Mouse (Mus musculus) Muller cell, postnatal 12 days (primary cell): Measurements from ENCODE around the gene Sema6d.
A peak's percentile ranks its signal among the peaks of the same experiment; 100 is the strongest.

ENCODE experiments used
- DNase-seq: peaks from one replicate; pipeline ENCODE4 v3.0.0-alpha.2; 2015; ENCODE audit errors: inconsistent ontology term

Gene Sema6d

DNA sequence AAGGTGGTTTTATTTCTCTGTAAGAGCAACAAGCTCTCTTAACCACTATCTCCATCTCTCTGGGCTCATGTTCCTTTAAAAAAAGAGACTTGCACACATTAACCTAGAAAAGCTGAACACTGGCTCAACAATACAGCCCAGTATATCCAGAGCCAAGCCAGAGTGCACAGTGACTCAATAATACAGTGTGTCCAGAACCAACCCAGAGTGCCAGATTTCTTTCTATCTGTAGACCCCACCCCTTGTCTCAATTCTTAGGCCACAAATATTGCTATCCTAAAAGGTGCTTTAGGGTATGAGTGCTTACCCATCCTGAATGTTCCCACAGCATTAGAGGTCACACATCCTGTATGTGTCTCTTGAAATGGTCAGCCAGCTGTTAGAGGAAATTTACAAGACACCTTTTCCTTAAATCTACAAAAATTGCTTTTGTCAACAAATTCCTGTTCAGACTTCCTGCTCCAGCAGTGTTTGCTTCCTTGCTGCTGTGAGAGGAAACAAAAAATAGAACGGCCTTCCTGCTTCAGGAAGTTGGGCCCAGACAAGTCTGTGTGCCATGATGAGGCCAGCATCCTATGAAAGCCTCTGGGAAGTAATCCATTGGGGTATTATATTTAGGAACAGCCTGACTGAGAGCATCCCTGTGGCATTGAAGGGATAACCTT, 465.1 kb downstream of the Sema6d start:
- no peak for DNase-seq

DNA sequence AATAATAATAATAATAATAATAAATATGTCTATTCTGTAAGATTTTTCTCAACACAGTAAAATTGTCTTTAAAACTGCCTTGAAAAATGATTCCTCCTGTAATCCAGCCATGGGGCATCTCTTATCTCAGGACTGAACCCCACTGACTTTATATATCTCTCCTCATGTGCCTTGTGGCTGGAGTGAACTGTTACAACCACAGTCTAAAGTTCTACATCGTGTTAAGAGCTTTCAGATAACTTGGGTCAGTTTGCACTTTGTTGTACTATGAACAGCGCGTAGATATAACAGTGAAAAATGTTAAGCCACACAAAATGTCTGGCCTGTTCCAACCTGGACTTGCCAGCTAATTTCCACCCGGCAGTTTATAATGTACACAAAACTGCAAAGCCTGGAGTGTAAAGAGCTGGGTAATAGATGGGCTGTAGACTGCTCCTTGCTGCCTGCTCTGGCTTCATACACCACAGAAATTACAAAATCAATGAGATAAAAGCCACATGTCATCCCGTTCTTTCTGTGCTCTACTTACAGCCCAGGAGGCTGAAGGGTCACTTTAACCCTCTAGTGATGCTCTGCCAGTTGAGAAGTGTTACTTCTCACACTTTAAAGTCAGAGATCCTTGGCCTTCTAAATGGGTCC, 467.2 kb downstream of the Sema6d start:
- no peak for DNase-seq

DNA sequence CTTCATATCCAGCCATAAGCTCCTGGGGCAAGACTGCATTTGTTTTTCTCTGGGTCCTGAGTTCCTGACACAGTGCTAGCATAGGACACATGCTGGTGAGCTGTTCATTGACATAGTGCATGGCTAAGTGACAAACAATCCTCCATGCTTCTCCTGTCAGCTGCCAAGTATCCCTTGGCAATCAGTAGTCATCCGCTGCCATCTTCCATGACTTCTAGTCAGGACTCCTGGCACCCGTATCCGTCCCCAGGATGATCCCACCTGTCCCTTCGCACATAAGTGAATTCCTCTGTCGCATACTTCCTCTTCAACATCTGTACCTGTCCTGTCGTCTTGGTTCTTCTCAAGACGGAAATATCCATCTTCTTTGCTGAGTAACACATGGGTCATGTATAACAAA, 468.3 kb downstream of the Sema6d start:
- no peak for DNase-seq

DNA sequence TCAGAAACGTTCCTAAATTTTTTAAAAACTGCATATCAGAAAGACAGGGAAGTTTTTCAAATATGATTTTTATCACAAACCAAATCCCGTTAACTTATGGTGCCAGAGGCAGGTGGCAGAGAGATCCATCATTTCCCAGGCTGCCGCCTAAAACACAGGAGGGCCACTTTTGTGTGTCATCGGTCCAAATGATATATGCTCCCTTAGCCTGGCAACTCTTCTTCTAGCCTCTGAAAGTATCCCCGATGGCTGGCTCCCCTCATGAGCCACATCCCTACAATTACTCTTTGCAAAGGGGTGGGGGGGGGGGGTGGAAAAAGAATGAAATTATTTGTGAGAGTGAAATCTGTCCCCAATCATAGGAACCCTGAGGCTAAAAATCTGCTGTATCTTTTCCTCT, 471.9 kb downstream of the Sema6d start:
- DNase-seq, result no peak

DNA sequence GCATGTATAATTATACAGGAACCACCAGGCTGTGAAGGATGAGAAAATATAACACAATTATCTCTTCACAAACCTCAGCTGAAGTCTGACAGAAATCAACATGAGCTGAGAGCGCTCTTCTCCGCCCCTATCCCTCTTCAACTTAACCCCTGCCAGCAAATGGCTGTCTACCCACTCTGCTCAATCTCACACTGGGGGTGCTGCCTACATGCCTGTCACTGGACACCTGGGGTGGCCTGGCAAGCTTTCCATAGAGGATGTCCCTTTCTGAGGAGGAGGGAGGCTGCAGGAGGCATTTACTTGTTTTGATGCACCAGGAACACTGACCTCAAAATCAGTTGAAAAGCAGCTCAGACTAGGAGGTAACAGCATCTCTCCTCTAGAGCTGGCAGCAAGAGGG, 472.3 kb downstream of the Sema6d start:
- DNase-seq, result no peak

DNA sequence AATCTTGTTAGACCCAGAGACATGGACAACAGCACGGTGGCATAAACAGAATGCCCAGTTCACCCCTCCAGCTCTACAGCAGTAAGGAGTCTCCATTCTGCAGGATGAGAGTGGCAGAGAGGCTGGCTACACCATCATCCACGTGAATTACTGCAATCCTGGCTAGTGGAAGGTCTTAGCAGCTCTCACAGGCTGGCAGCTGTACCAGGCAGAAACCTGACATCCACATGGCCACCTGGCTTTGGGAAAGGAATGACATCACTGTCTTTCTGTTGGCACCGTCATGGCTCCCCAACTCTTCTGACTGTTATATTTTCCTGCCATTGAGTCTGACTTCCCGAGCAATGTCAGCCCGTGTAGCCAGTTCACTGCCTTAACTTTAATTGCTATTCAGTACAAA, 474.0 kb downstream of the Sema6d start:
- no peak for DNase-seq

DNA sequence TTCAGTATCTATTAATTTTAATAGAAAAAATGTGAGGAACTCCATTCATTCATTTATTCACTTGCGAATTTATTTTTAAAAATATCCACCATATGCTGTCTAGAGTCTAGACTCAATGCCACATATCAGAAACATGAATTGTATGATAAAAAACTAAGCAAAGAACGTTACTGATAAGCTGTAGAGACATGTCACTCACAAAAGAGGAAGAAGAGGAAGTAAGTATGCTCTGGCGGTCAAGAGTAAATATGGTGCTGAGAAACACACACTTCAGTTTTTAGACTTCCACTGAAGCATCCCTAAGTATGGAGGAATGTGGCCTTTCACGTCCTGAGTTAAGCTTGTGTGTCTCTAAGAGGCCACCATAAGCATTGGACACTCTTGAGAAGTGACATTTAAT, 484.0 kb downstream of the Sema6d start:
- DNase-seq, result no peak

DNA sequence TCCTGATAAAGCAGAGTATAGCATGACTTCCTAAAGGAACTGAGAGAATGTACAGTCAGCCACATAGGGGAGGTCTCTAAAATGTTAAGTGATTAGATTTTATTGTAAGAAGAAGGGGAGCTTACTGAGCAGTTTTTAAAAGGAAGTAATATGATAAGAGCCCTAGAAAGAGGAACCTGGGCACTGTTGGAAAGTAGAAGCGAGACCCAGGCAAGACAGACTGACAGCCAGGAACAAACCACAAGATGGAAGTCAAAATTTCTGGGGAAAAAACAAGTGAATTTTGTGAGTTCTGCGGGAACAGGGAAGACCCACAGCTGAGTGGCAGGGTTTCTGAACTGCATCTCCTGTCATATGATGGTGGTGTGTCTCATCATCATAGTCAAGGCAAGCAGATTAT, 486.3 kb downstream of the Sema6d start:
- DNase-seq, result no peak

DNA sequence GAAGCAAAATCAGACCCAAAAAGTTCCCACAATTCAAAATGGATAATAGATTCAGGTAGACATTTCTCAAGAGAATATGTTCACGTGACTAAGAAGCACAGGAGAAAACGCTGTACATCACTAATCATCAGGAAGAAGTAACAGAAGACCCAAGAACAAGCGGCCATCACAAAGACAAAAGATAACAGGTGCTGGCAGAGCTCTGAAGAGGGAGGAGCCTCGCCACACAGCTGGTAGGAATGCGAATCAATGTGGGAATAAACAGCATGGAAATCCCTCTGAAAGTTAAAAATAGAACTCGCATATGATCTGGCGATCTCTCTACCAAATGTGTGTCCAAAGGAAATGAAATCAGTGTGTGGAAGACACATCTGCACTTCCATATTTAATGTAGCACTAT, 493.8 kb downstream of the Sema6d start:
- DNase-seq, result no peak

DNA sequence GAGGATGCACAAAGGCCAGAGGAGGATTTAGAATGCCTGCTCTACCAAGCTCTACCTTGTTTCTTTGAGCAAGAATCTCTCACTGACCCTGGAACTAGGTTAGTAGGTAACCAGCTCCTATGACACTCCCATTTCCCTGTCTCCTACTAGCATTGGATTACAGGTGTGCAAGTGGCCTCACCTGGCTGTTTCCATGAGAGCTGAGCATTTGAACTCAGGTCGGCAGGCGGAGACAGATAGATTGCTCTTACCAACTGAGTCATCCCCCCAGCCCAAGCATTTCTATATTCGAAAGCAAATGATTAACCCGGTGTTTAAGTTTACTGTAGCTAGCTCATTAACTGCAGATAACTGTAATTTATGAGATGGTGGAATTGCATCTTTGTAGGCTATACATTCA, 503.0 kb downstream of the Sema6d start:
- DNase-seq, result no peak

DNA sequence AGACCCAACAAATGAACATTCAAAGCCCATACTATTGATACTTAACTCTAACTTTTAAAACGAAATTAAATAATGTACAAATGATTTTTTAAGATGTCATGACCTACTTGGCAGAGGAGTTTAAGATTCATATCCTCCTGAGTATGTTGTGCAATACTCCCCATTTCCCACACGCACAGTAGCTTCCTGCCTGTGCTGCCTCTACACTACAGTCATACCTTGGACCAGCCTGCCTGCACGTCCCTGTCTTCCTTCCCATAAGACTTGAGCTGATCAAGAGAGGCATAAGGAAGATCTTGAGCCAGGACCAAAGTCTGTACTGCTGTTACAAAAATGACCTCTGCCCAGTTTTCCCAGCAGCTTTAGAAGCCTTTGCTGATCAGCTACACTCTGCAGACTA, 509.2 kb downstream of the Sema6d start:
- DNase-seq, result no peak

DNA sequence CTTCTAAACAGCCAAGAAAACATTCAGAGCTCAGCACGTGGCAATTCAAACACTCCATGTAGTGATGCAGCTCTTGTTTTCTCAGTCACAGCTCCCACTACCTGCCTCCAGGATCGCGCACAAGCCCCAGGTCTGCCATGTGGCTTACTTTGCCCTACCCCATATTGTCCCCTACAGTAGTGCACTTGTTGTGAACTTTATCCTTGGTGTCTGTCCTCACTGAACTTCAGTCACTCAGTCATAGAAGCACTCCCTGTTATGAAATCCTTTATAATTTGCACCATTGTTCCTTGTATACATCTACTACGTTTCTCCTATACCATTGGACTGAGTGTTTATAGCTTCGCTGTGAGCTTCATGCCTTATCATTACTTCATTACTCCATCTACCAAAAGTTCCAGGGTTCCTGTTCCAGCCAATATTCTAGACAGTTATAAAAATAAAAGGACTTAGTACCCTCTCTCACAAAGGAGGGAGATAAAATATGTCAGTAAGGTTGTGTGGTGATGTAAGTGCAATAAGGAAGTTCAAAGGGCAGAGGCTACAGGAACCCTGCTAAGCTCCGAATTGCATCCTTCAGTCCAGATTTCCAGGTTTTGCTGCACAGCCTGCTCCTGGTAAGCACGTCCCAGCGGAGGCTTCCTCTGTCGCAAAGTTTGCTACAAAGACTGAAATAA, 512.1 kb downstream of the Sema6d start:
- DNase-seq, result no peak

DNA sequence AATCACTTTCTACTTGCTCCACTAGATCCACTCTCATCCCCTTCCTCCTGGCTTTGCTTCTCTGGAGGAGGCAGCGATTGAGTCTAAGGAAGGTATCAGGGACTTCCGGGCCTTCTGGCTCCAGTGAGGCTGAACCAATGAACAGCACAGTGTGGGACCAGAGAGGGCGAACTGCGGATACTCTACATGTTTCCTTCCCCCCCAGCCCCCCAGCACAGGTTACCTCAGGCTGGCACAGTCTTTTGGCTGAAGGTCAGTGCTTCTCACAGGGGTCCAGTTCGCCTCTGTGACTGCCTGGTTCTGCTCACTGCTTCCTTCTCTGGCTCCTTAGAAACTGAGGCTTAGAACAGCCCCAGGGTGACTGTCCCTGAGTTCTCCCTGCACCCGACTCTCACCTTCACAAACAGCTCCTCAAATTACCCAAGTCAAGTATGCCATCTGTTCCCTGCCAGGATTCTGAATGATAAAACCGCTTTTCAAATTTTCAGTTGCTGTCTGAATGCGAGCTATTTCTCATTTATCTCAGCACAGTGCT, 512.7 kb downstream of the Sema6d start:
- DNase-seq, result no peak

DNA sequence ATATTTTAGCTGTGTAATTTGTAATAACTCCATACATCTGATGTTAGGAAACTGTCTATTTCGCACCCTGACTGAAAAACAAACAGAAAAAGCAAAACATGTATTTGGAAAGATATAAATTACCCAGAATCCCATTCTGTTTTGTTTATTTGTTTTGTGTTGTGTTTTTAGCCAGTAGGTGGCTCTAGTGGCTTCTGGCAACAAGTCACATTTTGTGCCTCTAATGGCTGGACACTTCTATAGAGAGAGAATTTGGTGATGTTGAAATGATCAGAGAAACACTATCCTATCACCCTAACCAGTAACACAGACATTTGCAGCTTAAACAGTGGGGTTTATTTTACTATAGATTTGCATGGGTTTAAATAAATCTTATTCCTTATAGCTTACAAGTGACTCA, 515.6 kb downstream of the Sema6d start:
- no peak for DNase-seq

DNA sequence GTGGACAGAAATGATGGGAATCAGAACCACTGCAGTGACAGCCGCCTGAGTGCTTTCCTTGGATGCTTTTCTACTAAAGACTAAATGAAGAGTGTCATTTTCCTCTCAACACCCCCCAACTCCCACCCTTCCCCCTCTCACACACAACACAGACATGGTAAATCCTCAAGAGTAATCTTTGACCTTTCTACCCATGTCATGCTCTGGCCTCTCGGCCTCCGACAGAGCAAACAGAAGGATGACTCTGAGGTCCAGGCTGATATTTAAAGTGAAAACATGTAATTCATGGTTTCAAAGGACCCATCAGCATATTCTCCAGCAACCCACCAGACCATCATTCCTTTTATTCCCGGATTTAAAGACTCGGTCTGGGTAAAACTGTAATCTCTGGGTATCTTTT, 518.2 kb downstream of the Sema6d start:
- no peak for DNase-seq

DNA sequence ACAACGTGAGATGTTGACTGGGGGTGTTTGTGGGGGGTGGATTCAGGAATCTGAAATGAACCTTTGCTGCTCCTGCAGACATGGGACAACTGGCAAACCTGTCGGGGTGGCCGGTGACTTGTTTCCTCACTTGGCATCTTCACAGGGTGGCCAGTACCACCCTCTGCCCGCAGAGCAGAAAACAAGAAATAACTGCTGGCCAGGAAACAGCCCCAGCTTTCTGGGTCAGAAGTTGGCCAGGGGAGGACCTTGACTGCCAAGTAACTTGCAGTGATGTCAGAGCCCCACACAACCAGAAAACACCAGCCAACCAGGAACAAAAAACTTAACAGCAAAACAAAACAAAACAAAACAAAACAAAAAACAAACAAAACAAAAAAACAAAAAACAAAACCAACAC, 518.8 kb downstream of the Sema6d start:
- DNase-seq, result no peak

DNA sequence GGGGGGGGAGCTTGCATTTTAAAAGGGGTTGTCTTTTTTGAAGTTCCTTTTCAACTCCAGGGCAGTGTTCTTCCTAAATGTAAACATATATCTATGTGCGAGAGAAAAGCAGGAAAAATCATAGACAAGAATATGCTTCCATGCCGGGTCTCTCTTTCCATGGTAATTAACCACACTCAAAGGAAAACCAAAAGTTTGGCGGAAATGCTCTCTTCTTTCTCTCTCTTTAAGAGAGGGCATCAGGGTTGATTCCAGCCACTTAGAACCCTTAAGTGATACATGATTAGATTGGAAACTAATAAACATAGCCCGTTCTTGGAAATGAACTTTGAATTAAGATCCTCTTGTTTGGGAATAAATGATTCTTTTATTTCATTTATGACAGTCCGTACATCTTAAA, 519.2 kb downstream of the Sema6d start:
- DNase-seq, result peak; percentile 17

DNA sequence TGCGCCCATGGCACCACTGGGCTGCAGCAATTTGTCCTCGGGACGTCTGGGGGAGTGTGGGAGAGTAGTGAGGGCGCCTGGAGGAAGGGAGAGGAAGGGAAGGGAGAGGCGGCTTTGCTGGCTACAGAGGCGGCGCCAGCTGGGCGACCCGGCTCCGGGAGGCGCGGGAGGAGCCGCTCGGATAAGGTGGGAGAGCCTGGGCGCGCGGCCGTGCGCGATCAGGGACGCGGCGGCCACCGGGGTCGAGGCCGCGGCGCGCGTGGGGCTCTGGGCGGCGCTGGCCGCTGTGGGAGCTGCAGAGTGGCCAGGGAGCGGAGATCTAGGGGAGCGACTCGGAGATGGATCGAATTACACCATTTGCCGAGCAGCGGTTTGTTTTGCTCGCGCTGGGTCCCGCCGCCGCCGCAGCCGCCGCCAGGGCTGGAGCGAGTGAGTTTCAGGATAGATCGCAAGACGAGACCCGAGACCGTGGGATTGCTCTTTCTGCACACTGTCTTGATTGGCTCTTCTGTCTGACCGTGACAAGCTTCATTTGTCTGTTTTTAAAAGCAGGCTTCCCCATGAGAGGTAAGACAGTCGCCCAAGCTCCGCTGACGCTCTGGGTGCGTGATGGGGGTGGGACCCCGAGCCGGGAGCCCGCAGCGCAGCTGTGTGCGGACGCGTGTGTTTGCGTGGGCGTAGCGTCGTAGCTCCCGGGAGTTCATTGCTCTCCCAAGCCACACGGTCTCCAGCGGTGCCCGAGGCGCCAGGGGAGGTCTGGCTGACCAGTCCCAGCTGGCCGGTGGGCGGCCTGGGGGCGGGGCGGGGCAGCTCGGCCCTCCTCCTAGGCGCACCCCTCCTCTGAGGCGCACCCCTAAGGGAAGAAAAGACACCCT, 520.2 kb downstream of the Sema6d start:
- peak; percentile 83 for DNase-seq

DNA sequence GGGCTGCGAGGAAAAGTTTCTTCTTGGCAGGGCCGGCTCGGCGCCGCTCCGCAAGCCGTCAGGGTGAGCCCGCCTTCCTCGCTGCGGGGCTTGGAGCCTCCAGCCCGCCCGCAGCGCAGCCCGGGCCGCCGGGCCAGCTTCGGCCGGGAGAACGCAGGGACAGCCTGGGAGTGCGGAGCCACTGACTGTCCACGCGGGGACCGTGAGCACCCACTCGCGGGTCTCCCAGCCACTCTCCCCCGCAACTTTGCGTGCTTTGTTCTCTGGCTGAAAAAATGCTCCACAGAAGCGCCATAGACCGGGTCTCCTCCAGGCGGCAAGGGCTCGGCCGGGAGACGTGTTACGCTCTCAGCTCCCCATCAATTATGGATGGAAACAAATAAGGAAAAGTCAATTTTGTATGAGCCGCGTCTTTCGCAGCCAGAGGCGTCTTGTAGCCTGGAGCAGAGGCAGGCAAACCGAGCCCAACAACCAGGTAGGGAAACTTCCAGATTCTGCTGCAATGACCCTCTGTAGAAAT, 520.9 kb downstream of the Sema6d start:
- DNase-seq, result no peak

DNA sequence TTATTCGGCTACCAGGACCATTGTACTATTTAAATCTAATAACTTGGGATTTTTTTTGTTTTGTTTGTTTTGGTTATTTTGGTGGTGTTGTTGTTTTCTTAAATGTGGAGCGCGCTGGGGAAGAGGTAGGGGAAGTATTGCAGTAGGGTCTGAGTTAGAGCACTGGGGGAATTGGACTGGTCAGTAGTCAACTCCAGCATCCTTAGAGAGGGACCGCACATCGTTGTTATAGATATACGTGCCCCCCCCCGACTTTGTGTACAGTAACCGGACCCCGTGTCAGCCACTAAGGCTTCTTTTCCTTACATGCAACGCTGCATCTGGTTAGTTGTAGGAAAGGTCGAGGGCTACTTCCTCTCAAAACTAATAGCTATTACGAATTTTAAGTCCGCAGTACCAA, 521.5 kb downstream of the Sema6d start:
- no peak for DNase-seq

DNA sequence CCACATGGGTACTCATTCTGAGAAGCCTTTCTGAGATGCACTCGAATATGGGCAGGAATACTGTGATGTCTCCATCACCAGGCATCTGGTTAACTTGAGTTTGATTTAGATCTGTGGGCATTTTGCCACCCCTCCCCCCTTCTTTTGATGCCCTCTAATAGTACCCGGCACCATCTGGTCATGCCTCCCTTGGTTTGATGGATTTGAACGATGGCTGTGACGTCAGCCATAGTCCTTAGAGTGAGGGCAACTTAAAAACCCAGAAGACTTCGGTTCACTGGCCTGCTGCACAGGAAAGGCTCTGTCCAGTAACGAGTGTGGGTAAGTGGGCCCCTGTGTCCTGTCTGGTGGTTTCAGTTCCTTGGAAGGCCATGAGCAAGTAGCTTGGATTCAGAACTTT, 522.5 kb downstream of the Sema6d start:
- DNase-seq, result no peak
